Mouse (Mus musculus) liver, adult 2 months (tissue): ENCODE measurements around the gene Nlrp3. TPM values are rescaled to one million over a fixed set of nuclear protein-coding genes. Genes with fewer than 3 reads are reported as not detected.

Source experiments
- DNase-seq: peaks from one replicate; pipeline ENCODE4 v3.0.0-alpha.2; 2011; ENCODE audit warnings: low read depth, low spot score; ENCODE audit errors: extremely low read depth
- H3K27ac ChIP-seq: fragments of 200-500 bp; replicated peaks from 2 replicates; pipeline ENCODE4 v1.5.1; 2012; ENCODE audit warnings: low read depth, mild to moderate bottlenecking, control low read depth, inconsistent platforms, low read length; ENCODE audit not compliant: insufficient read depth
- H3K27me3 ChIP-seq: fragments of 200-500 bp; 2 replicates; pipeline ENCODE4 v1.6.1; 2012; ENCODE audit warnings: mild to moderate bottlenecking, moderate library complexity, low read length, inconsistent platforms; ENCODE audit not compliant: control insufficient read depth, insufficient read depth
- H3K36me3 ChIP-seq: fragments of 200-500 bp; 2 replicates; pipeline ENCODE4 v1.6.1; 2012; ENCODE audit warnings: low read length, inconsistent platforms; ENCODE audit not compliant: control insufficient read depth, insufficient read depth
- H3K4me1 ChIP-seq: fragments of 200-500 bp; 2 replicates; pipeline ENCODE4 v1.6.1; 2011; ENCODE audit warnings: low read length; ENCODE audit not compliant: control insufficient read depth, insufficient read depth
- H3K4me3 ChIP-seq: fragments of 200-500 bp; 2 replicates; pipeline ENCODE4 v1.5.1; 2011; ENCODE audit warnings: low read depth, mild to moderate bottlenecking, control low read depth, low read length, moderate library complexity; ENCODE audit not compliant: insufficient read depth
- H3K79me2 ChIP-seq: fragments of 200-500 bp; 2 replicates; pipeline ENCODE4 v1.6.1; 2012; ENCODE audit warnings: inconsistent platforms, mild to moderate bottlenecking, low read length, moderate library complexity; ENCODE audit not compliant: control insufficient read depth, insufficient read depth
- H3K9ac ChIP-seq: fragments of 200-500 bp; 2 replicates; pipeline ENCODE4 v1.6.1; 2012; ENCODE audit warnings: low read depth, mild to moderate bottlenecking, control low read depth, inconsistent platforms, low read length
- CTCF ChIP-seq: fragments of 200-500 bp; IDR thresholded peaks from 2 replicates; pipeline ENCODE4 v1.5.1; 2011; ENCODE audit warnings: low read depth, low read length, control low read depth
- POLR2A ChIP-seq: fragments of 200-500 bp; IDR thresholded peaks from 2 replicates; pipeline ENCODE4 v1.6.1; 2011; ENCODE audit warnings: low read length, control low read depth; ENCODE audit not compliant: insufficient read depth; ENCODE audit errors: extremely low read depth
- whole genome bisulfite sequencing: fragments of 180-500 bp; shearing (Covaris S2); methylation state at CpG from one replicate; pipeline ENCODE4 v1.1.7; 2018; 5-methylcytosine and 5-hydroxymethylcytosine counted together
- polyA plus RNA-seq: library from polyadenylated mRNA; depleted of rRNA; stranded (reverse); fragments of >200 nt; gene quantifications from 2 replicates; pipeline ENCODE4 v1.2.3, GENCODE M21; 2012
- total RNA-seq: library from RNA; depleted of rRNA; stranded (reverse); fragments of >200 nt; gene quantifications from 2 replicates; pipeline ENCODE4 v1.2.3, GENCODE M21; 2014

Nlrp3 gene
- total and polyA plus RNA-seq, 2 experiments: 0.44 to 0.55 TPM

- H3K36me3 ChIP-seq: no peaks in the 10 kb centered on the region
- no peak within 1 kb of the TSS for H3K4me3 ChIP-seq
- no peaks in the 10 kb centered on the region for H3K27me3 ChIP-seq
- WGBS: 46% methylated on average over 8 of the region's 8 CpGs
- H3K9ac ChIP-seq: no peak within 1 kb of the TSS
- TF ChIP-seq CTCF: peak; percentile 47
- TF ChIP-seq POLR2A: no peak
- H3K79me2 ChIP-seq: no peaks in the 10 kb centered on the region
- H3K4me1 ChIP-seq: no peaks in the 10 kb centered on the region
- no peak within 1 kb of the TSS for H3K27ac ChIP-seq
- peak; percentile 42 for DNase-seq
These were observed 14.8 kb upstream of the Nlrp3 start, which contains the start of gene Zkscan17 for GRCm38 (mm10) chr11:59526472-59527080. Gene Zkscan17, minus strand, starts transcription at chr11:59526751.

GRCm38 (mm10) chr11:59530221-59530620, 11.1 kb upstream of the Nlrp3 start:
- H3K4me3 ChIP-seq: no peak overlapping the region
- H3K4me1 ChIP-seq: no peaks in the 10 kb centered on the region
- DNase-seq: no peak
- no peak overlapping the region for H3K27ac ChIP-seq
- H3K36me3 ChIP-seq: no peaks in the 10 kb centered on the region
- WGBS: 33% methylated on average over 5 of the region's 5 CpGs
- no peak overlapping the region for H3K9ac ChIP-seq
- no peaks in the 10 kb centered on the region for H3K79me2 ChIP-seq
- no peak for TF ChIP-seq POLR2A
- no peak for TF ChIP-seq CTCF
- H3K27me3 ChIP-seq: no peaks in the 10 kb centered on the region

- no peaks in the 10 kb centered on the region for H3K27me3 ChIP-seq
- TF ChIP-seq POLR2A (no peak), CTCF (no peak)
- no peaks in the 10 kb centered on the region for H3K36me3 ChIP-seq
- no peaks in the 10 kb centered on the region for H3K79me2 ChIP-seq
- no peak overlapping the region for H3K9ac ChIP-seq
- 79% methylated on average over 6 of the region's 6 CpGs for WGBS
- DNase-seq: no peak
- no peaks in the 10 kb centered on the region for H3K4me1 ChIP-seq
- H3K27ac ChIP-seq: no peak overlapping the region
- H3K4me3 ChIP-seq: no peak overlapping the region
These were observed 10.4 kb upstream of the Nlrp3 start for GRCm38 (mm10) chr11:59530870-59531535.

- no peak for TF ChIP-seq CTCF
- TF ChIP-seq POLR2A: no peak
- 87% methylated on average over 5 of the region's 5 CpGs for WGBS
- H3K27me3 ChIP-seq: no peaks in the 10 kb centered on the region
- DNase-seq: no peak
- no peak overlapping the region for H3K27ac ChIP-seq
- H3K4me1 ChIP-seq: no peaks in the 10 kb centered on the region
- H3K4me3 ChIP-seq: no peak overlapping the region
- H3K9ac ChIP-seq: no peak overlapping the region
- H3K79me2 ChIP-seq: no peaks in the 10 kb centered on the region
- no peaks in the 10 kb centered on the region for H3K36me3 ChIP-seq
These were observed 9.8 kb upstream of the Nlrp3 start for GRCm38 (mm10) chr11:59531562-59531961.

GRCm38 (mm10) chr11:59537218-59538130, 3.9 kb upstream of the Nlrp3 start:
- WGBS: 78% methylated on average over 16 of the region's 16 CpGs
- Histone ChIP-seq H3K36me3 (no peaks in the 10 kb centered on the region), H3K4me1 (no peaks in the 10 kb centered on the region), H3K27ac (no peak overlapping the region), H3K4me3 (no peak overlapping the region), H3K9ac (no peak overlapping the region), H3K79me2 (no peaks in the 10 kb centered on the region), H3K27me3 (no peaks in the 10 kb centered on the region)
- TF ChIP-seq POLR2A (no peak), CTCF (peak; percentile 68)
- DNase-seq: no peak
